Mouse (Mus musculus) layer of hippocampus, postnatal 36 days (tissue): ENCODE data around the gene Hoxc5. TPM values are rescaled to one million over a fixed set of nuclear protein-coding genes. Genes with fewer than 3 reads are reported as not detected.

Experiments used
- DNase-seq, 2 experiments: peaks; one replicate each; pipeline ENCODE4 v3.0.0; 2022
- total RNA-seq, 2 experiments: library from RNA; stranded (reverse); gene quantifications; 2 replicates each; pipeline ENCODE4 v1.2.3; 2021

The Hoxc5 gene
- total RNA-seq, 2 experiments from 2014 or later, result not detected

DNA sequence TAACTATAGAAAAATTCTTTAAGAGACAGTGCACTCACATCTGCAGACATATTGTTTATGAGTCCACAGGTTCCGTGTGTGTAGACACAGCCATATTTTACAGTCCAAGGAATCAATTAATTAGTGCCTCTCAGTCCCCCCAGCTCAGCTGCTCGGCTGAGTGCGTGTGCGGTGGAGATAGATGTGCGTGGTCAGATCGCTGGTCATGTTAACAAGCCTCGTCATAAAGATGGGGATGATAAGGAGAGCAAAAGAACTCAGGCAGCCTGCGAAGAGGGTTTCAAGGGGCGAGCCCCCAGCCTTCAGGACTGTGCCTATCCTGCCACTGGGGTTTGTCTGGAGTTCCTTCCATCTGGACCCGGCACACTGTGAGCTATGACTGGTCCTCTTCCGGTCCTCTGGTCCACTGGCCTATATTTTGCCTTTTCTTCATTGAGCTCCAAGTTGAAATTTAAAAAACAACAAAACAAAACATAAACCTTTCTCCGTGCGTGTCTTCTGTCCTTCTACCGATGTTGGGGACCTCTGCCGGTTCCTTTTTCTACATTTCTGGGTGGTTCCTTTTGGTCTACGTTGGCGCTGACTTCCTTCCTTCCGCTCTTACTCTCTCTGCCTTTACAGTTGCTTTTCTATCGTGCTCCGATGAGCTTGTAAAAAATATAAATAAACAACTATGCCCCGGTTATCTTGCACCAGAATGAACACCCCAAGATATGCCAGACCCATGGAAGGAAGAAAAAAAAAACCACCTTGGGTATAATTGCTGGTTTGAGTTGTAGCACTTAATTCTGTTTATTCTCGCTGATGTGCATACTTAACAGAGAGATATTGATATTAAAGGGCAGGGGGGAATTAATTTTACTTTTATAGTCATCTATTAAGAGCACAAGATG is 21.8 kb upstream of the Hoxc5 start:
- DNase-seq, result no peak

DNA sequence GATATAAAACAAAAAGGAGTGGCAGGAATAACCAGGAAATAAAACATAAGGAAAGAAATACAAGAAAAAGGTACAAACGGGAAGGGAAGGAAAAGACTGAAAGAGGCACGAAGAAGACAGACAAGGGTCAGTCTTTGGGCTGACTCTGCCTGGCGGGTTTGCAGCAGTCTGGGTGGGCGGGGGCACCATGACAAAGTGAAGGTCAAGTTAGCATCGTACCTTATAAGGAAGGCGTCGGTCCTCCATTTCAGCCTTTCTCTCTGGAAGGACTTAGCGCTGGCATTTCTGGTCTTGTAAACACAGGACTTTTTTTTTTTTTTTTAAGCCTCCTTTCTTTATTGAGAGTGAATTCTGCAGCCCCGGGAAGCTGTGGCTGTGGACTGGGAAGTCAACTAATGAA is 20.0 kb upstream of the Hoxc5 start:
- DNase-seq, result no peak

DNA sequence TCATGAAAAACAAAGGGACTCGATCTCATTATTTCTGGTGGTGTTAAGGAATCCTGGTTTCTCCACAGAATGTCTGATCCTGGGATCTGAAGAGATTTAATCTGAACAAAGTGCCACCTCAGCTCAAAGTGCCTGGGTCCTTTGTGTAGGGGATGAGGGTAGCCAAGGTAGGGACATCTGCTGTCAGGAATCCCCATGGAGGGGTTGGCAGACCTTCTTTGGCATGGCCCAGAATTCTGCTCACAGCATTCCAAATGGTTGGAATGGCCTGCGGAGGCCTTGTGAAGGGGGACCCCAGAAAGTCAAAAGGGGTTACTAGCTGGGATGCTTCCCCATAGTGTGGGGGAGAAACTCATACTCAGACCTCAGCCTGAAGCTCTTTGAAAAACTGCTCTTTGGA is 18.4 kb upstream of the Hoxc5 start:
- no peak for DNase-seq

DNA sequence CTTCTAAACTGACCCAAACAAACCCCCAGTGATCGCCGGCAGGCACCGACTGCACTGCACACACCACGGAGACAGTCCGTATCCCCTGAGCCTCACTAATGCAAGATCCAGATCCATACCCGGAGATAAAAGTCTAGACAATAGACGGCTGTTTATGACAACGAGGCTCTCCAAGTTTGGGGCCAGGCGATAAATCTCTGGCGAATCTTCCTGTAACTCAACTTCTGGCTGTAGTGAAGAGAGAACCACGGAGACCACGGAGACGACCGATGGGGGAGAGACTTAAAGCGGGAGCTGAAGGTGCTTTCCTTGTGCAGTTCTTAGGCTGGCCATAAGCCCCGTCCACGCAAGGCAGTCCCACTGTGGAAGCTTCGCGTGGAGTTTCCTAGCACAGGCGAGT is 17.5 kb upstream of the Hoxc5 start:
- no peak for DNase-seq

DNA sequence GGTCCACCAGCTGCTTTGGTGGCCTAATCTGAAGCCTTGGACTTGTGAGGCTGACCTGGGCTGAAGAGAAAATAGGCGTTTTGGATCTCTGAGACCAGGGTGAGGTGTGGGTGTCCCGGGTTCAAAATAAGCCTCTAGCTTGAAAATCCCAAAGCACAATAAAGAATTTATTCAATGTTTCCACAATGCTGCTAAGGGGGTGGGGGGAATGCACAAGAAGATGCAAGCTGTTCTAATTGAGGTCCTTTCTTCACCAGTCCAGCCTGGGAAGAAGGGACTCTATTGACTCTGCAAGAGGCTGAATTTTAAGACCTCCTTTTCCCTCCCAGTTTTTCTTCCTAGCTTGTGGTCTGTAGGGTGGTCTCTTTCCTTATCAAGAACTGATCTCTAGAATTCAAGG is 16.4 kb upstream of the Hoxc5 start:
- DNase-seq, result no peak

DNA sequence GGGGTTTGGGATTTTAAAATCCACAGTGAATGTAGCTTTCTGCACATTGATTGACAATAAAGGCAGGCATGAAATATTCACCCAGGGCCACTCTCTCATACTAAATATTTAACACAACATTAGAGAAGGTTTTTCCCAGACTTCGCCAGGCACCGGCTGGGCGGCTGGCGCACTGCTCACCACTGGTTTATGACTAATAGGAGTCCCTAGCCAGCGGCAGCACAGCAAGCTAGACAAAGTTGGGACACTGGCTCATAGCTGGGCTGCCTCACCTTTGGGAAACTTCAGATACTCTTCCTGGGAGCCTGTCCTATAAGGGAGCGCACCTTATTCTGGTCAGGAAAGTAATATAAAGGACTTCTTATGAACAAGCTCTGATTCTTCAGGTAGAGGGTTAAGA is 13.7 kb upstream of the Hoxc5 start:
- DNase-seq, result no peak

DNA sequence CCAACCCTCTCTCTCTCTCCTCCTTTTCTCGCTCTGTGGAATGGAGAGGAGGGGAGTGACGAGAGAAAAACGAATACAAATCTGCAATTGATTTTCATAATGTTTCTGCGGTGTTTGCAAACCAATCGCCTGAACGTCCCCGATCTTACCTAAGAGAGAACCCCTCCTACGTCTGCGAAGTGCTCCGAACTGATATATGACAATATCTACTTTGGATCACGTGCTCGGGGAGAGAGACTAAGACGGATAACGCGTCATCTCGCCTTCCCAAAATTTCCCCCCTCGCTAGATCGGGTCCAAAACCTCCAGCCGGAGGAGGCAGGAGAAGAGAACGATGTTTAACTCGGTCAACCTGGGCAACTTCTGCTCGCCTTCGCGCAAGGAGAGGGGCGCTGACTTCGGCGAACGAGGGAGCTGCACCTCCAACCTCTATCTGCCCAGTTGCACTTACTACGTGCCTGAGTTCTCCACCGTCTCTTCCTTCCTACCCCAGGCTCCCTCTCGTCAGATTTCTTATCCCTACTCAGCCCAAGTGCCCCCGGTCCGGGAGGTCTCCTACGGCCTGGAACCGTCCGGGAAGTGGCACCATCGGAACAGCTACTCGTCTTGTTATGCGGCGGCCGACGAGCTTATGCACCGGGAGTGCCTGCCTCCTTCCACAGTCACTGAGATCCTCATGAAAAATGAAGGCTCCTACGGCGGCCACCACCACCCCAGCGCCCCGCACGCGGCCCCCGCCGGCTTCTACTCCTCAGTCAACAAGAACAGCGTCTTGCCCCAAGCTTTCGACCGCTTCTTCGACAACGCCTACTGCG is 12.8 kb upstream of the Hoxc5 start, which contains the start of gene Hoxc11:
Gene Hoxc11 (plus strand): TSS at position 236 of the 815 bp plus-strand sequence.
- DNase-seq, result no peak

DNA sequence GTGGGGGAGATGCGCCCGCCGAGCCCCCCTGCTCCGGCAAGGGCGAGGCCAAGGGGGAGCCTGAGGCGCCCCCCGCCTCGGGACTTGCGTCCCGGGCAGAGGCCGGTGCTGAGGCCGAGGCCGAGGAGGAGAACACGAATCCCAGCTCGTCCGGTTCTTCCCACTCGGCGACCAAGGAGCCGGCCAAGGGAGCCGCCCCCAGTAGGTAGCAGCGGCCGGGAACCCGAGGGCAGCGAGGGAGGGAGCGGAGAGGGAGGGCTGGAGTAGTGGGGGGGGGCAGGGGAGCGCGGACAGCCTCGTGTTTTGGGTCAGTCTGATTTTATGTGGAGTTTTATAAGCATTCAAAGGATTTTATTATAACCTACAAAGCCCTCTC is 12.2 kb upstream of the Hoxc5 start:
- DNase-seq, result no peak

DNA sequence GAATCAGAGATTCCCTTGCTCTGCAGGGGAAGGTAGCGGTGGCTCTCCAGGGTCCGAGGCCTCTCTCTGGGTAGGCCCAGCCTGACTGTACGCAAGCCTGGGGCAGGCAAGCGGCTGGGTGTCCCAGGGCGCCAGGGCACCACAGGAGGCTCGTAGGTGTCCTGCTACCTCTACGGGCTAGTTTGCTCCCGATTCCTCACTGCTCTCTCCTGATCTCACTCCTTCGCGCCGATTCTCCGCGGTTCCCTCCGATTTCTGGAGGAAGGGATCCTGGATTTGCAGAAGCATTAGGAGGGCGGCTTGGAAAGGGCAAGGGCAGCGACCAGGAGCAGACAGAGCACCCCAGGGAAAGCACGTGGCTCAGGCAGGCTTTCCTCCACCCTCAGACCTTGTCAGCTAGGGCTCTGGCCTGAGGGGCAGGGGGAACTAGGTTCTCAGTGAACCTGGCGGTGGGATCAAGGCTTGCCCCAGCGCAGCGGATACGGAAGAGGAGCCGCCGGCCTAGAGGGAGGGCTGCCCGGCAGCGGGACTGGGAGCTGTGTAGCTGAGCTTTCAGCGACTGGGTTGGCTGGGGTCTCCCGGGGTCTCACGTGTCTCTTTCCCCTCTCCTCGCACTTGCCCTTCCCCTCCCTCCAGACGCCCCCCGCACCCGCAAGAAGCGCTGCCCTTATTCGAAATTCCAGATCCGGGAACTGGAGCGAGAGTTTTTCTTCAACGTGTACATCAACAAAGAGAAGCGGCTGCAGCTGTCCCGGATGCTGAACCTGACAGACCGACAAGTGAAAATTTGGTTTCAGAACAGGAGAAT is 11.2 kb upstream of the Hoxc5 start:
- no peak for DNase-seq

DNA sequence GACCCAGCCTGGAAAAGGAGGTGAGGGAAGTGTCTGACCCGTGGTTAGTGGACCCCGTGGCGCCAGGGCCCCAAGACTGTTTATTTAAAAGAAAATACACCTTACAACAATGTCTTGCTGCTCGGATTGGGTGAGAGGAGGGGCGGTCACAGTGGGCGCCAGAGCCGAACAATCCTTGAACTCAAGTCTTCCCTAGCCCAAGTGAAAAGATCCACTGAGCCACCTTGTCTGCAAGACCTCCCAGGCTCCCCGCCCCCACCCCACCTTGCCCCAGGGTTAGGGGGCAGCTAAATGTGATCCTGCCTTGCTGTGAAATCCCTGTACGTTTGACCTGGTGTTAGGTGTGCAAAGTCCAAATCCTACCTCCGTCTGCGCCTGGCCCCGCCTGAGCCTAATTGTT is 10.3 kb upstream of the Hoxc5 start:
- DNase-seq, result no peak

DNA sequence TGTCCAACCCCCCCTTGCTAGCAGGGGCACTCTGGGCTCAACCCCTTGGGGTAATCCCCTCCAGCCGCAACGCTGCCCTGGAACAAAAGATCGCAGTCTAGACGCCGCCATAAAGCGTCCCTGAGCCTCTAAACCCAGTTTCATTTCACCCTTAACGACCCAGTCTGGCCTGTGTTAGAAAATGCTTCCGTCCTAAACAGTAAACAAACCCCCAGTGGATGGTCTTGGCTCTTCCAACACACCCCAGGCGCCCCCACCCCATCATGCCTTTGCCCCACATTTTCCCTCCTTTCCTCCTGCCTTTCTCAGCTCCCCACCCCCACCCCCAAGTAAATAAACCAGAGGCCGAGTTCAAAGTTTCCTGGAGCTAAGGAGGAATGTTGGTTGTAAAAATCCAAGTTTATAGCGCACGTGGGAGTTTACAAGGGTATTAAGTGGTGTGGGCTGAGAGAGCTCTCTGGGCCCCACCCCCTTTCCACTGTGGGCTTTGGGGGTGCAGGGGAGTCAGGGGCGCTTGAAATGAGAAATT is 7.5 kb upstream of the Hoxc5 start:
- no peak for DNase-seq

DNA sequence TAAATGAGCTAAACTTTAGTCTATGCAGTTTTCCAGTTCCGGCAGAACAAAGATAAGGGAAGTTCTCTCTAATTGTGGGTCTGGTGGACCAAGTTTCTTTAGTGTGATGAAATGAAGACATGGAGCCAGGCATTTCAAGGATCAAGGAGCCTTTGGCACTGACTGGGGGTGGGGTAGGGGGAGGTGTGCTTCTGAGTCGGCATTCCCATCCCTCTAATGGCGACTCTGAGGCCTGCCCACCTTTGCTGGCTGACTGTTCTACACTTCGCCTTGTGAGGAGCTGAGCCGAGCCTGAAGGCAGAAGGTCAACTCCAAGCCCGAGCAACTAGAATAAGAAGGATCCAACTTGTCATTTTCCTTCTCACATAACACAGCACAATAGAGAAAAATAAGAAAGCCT is 5.5 kb upstream of the Hoxc5 start:
- no peak for DNase-seq

DNA sequence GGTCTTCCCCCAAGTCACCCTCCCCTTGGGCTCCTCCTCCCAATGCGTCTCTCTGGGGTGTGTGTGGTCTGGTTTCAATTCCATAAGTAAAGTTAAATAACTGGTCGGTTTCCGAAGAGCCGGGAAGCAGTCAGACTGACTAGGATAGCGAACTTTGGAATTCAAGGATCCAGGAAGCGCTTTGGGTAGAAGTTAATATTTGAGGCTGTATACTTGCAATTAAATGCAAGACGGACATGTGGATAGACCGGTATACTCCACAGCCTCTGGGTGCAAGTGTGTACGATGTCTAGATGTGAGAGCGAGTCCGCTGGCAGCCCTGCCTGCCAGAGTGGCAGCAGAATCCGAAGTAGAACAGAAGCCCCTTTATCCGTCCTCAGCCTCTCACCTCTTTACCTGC is 4.8 kb upstream of the Hoxc5 start:
- no peak for DNase-seq

DNA sequence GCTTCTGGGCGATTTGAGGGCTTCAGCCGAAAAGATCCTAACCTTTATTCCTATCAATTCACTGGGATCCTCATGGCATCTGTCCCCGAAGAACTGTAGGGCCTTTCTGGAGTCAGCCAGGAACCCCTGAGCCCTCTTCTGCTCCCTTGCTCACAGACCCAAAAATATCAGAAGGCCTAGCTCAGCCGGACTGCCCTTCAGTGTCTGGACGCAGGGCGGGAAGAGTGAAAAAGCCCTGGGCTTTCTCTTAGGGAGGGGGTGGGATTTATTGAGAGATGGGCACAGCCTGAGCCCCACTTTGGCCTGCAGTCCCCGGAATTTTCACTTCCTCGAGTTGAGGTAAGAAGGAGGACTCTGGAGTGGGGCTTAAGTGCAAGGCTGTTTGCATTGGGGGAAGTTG is 4.0 kb upstream of the Hoxc5 start:
- no peak for DNase-seq

DNA sequence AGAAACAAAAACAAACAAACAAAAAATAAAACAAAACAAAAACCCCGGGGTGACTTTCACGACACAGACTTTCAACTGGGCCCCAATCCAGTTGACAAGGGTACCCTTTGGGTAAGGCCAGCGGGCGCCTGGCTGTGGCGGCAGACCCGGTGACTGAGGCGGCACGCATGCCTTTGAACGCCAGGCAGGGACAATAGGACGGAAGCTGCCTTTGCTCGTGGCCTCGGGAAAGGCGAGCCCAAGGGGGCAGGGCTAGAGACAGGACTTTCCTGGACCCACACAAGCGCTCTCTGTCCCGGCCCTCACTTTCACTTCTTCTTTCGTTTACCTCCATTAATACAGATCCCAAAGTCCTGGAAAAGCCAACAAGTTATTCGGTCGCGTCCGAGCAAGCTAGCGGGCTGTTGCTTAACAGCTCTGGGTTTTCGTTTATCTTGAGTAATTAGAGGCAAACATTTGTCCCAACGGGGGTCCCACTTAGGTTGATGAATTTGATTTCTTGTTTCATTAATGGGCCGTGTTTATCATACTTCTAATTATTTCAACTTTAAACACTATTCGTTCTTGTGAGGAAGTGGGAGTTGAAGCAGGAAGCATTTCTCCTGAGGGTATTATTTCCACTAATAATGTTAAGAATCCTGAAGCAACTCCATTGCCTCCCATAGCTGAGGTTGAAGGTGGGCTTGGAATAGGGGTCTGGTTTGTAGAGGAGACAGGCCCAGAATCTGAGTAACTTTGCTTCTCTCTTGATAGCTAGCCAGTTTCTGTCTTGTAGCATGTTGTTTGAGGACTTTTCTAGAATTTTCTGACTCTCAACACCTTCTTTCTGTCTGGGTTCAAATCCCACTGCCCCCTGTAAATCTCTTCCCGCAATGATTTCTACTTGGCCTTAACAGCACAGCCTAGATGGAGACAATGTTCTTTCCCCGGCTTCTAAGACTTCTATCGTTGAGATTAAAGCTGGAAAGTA is 3.3 kb upstream of the Hoxc5 start:
- DNase-seq, result no peak

DNA sequence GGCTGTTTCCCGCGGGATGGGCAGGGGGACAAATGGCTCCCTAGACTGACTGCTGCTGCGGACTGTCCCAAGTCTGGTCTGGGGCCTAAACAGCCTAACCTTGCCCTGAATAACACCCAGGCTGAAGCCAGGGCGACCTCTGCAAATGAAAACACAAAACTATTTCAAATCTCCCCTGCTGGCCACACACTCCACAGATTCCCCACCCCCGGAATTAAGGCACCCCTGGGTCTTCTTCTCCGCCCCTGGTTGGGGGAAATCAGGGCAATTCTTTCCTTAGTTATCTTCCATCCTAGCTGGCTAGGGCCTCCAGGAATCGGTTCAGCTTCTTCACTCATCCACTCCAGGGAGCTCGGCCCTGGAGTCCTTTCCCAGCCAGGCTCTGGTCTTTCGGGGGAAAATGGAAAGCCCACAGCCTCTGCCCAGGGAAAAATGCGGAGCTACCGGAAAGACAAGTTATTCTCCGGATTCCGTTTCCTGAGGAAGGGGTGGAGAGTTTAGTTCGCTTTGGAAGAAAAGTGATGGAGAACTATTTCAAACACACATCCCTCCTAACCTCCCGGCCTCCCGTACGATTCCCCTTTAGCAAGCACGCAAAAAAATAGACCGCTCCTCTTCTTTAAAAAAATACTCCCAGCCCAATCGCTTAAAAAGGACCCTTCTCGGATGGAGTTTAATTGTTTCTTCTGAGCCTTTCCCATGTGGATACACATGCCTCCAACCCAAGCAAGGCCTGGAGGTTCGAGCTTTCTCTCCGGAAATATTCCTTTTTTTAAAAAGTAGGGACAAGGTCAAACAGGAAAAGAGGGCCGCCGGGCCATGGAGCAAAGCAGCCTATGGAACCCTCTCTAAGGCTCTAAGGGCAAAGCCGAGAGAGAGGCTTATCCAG is 2.0 kb upstream of the Hoxc5 start:
- DNase-seq, result no peak

DNA sequence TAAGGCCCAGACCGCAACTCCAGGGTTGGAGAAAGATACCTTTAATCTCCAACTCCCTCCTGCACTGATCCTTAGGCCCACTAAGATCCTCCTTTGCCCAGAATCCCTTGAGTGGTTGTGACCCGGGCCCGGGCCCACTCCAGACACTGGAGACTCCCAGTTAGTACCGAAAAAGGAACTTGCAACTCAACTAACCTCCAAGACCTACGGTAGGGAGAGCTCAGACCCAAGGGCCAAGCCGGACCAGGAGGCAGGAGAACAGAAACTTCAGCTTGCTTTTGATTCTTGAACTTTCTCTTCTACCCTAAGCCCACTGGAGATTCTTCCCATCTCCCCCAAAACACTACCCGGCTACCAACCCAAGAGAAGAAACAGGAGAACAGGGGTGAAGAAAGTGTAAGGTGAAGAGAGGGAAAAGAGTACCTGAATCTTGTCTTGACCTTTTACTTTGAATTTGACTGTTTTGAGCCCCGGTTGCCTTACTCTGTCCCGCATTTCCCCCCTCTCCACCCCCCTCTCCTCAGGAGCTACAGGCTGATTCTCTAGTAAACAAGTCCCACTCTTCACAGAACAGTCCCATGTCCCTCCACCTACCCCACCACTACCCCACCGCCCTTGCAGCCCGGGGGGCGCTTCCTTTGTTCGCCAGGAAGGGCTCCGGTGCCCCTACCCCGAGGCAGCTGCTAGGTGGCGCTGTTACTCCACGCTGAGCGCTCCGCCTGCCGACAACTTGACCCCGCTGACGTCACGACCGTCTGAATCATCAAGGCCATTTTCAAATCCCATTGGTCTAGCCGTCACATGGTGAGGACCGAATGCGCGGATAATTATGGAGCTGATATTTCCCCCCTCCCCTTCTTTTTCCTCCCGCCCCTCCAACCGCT is 1.1 kb upstream of the Hoxc5 start:
- DNase-seq, result no peak

DNA sequence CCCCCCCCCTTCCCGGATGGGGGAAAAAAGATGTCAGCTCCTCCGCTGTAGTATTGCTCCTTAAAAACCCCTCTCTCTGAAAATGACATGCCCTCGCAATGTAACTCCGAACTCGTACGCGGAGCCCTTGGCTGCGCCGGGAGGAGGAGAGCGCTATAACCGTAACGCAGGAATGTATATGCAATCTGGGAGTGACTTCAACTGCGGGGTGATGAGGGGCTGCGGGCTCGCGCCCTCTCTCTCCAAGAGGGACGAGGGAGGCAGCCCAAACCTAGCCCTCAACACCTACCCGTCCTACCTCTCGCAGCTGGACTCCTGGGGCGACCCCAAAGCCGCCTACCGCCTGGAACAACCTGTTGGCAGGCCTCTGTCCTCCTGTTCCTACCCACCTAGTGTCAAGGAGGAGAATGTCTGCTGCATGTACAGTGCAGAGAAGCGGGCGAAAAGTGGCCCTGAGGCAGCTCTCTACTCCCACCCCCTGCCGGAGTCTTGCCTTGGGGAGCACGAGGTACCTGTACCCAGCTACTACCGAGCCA is 399 bp upstream of the Hoxc5 start, which contains the start of gene Hoxc10:
Gene Hoxc10 (plus strand): TSS at position 21 of the 536 bp plus-strand sequence.
- DNase-seq, result no peak
